Mouse (Mus musculus): Measurements from ENCODE around the gene Ptprn2. TPM values are rescaled to one million over a fixed set of nuclear protein-coding genes. Genes with fewer than 3 reads are reported as not detected.

Ptprn2 gene
- polyA plus RNA-seq, 1 experiment from 2014 or later = 2.9 TPM

DNA sequence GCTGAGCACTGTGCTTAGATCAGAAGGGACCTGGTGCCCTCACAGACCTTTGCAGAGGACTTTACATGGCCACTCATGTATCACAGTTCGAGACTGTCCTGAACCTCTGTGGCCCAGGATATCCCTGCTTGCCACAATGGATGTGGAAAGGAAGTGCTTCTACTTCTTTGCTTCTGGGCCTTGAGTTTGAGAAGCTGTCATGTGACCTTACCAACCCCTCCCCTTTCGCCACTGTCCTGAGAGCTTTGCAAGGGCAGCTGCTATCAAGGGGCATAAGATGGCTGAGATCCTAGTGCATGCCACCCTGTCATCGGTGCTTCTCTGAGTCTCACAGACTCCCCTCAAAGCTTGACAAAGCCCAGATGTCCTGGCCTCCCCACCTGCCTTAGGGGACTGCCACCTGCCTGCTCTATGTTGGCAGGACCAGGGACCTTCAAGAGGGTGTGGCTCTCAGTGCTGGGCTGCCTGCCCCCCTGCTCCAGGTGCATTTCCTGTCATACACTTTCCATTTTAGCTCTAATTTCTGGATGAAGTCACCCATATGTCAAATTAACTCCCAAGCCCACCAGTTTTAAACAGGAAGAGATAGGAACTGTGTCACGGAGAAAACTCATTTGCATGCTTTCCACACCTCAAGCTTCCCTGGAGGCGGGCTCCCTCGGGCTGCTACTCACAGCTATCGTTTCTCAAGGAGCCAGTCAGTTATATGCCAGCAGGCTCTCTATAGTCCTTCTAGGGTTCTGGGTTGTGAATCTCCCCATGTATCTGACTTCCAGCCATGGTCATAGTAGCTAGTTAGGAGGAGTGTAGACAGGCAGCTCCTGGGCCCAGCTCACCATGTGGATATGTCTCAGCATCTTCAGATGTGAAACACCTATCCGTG is 112.8 kb downstream of the Ptprn2 start:
- Histone ChIP-seq H3K27me3 (ENCODE audit: control insufficient read depth, insufficient read depth, low read length) (no peaks in the 10 kb centered on the region), H3K4me2 (ENCODE audit: low read depth) (no peak overlapping the region), H3K9ac (ENCODE audit: low read length) (no peak overlapping the region), H3K9me3 (ENCODE audit: control insufficient read depth, low read length) (no peaks in the 10 kb centered on the region), H3K36me3 (ENCODE audit: control insufficient read depth, insufficient read depth, low read length) (no peaks in the 10 kb centered on the region), H3K27ac (ENCODE audit: low read depth, low read length) (no peak overlapping the region), H3K4me1 (ENCODE audit: control insufficient read depth, insufficient read depth, low read length) (no peaks in the 10 kb centered on the region; the same call in 1 of the 2 replicates), H3K4me3 (ENCODE audit: low read depth, low read length) (no peak overlapping the region)
- ATAC-seq (ENCODE audit: insufficient read depth, low FRiP score, low TSS enrichment) = no peak
- WGBS = 81% methylated on average over 8 of the region's 8 CpGs
- DNase-seq (ENCODE audit: low spot score) = no peak

GRCm38 (mm10) chr12:116599537-116599936 is 114.0 kb downstream of the Ptprn2 start:
- peak; percentile 68 for DNase-seq (ENCODE audit: low spot score)
- no peak overlapping the region for H3K9ac ChIP-seq (ENCODE audit: low read length)
- peak; percentile 80 for ATAC-seq (ENCODE audit: insufficient read depth, low FRiP score, low TSS enrichment)
- no peak overlapping the region for H3K4me2 ChIP-seq (ENCODE audit: low read depth)
- 55% methylated on average over 1 of the region's 1 CpGs for WGBS
- no peaks in the 10 kb centered on the region for H3K9me3 ChIP-seq (ENCODE audit: control insufficient read depth, low read length)
- H3K27ac ChIP-seq (ENCODE audit: low read depth, low read length) = no peak overlapping the region
- no peak overlapping the region for H3K4me3 ChIP-seq (ENCODE audit: low read depth, low read length)
- no peaks in the 10 kb centered on the region for H3K36me3 ChIP-seq (ENCODE audit: control insufficient read depth, insufficient read depth, low read length)
- H3K27me3 ChIP-seq (ENCODE audit: control insufficient read depth, insufficient read depth, low read length) = no peaks in the 10 kb centered on the region
- no peaks in the 10 kb centered on the region; the same call in 1 of the 2 replicates for H3K4me1 ChIP-seq (ENCODE audit: control insufficient read depth, insufficient read depth, low read length)

DNA sequence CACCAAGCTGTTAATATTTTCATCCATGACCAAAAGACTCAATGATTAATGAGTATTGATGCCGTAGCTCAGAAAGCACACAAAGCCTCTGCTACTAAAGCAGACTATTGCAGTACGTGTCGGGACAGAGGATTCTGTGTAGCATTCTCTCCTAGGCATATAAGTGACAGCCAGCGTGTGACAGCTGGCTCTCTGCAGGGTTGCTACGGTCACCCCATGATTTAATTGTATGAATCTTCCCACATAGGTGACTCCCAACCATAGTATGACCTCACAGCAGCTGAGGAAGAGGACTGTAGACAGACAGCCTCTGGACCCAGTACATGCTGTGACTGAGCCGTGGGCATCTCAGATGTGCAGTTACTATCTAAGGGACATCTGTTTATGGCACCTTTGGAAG is 114.5 kb downstream of the Ptprn2 start:
- peak; percentile 40; the same call in 1 of the 2 replicates for ATAC-seq (ENCODE audit: insufficient read depth, low FRiP score, low TSS enrichment)
- Histone ChIP-seq H3K9ac (ENCODE audit: low read length) (no peak overlapping the region), H3K27ac (ENCODE audit: low read depth, low read length) (no peak overlapping the region), H3K27me3 (ENCODE audit: control insufficient read depth, insufficient read depth, low read length) (no peaks in the 10 kb centered on the region), H3K9me3 (ENCODE audit: control insufficient read depth, low read length) (no peaks in the 10 kb centered on the region), H3K36me3 (ENCODE audit: control insufficient read depth, insufficient read depth, low read length) (no peaks in the 10 kb centered on the region), H3K4me3 (ENCODE audit: low read depth, low read length) (no peak overlapping the region), H3K4me2 (ENCODE audit: low read depth) (no peak overlapping the region), H3K4me1 (ENCODE audit: control insufficient read depth, insufficient read depth, low read length) (no peaks in the 10 kb centered on the region; the same call in 1 of the 2 replicates)
- WGBS = 56% methylated on average over 6 of the region's 6 CpGs
- no peak for DNase-seq (ENCODE audit: low spot score)

DNA sequence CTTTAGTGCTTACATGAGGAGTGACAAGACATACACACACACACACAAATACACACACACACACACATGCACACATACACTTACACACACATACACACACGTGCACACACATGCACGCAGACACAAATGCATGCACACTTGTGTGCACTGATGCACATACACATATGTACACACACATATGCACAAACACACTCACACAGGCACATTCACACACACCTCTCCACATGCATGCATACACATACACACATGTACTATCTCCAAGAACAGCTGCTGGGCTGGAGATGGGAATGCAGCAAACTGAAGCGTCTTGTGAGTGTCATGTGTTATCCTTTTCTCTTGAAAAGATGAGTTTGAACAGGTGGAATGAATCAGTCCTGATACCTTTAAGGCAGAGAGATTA is 115.9 kb downstream of the Ptprn2 start:
- no peaks in the 10 kb centered on the region for H3K36me3 ChIP-seq (ENCODE audit: control insufficient read depth, insufficient read depth, low read length)
- H3K27me3 ChIP-seq (ENCODE audit: control insufficient read depth, insufficient read depth, low read length) = no peaks in the 10 kb centered on the region
- no peak for DNase-seq (ENCODE audit: low spot score)
- H3K4me3 ChIP-seq (ENCODE audit: low read depth, low read length) = no peak overlapping the region
- H3K9me3 ChIP-seq (ENCODE audit: control insufficient read depth, low read length) = no peaks in the 10 kb centered on the region
- H3K4me2 ChIP-seq (ENCODE audit: low read depth) = no peak overlapping the region
- no peak for ATAC-seq (ENCODE audit: insufficient read depth, low FRiP score, low TSS enrichment)
- H3K9ac ChIP-seq (ENCODE audit: low read length) = no peak overlapping the region
- H3K27ac ChIP-seq (ENCODE audit: low read depth, low read length) = no peak overlapping the region
- no peaks in the 10 kb centered on the region; the same call in 1 of the 2 replicates for H3K4me1 ChIP-seq (ENCODE audit: control insufficient read depth, insufficient read depth, low read length)
- WGBS = 94% methylated on average over 3 of the region's 3 CpGs

DNA sequence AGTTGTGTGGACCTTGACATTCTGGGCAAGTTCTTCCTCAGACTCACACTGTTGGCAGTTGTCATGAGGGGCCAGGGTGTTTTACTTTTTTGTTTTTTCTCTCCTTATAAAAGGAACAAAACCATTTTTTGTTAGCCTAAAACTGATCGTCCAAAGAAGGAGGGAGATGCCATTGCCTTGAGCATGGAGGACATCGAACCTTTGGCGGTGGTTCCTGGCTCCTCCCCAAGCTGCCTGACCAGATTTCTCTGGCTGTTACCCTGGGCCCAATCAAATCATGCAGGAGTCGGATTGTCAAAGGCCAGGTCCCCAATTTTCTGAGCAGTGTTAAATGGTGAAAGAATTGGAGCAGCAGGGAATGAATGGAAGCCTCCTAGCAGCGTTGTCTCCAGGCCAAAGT is 116.4 kb downstream of the Ptprn2 start:
- H3K4me1 ChIP-seq (ENCODE audit: control insufficient read depth, insufficient read depth, low read length) = no peaks in the 10 kb centered on the region; the same call in 1 of the 2 replicates
- H3K4me3 ChIP-seq (ENCODE audit: low read depth, low read length) = no peak overlapping the region
- DNase-seq (ENCODE audit: low spot score) (no peak), ATAC-seq (ENCODE audit: insufficient read depth, low FRiP score, low TSS enrichment) (no peak)
- H3K9ac ChIP-seq (ENCODE audit: low read length) = no peak overlapping the region
- H3K36me3 ChIP-seq (ENCODE audit: control insufficient read depth, insufficient read depth, low read length) = no peaks in the 10 kb centered on the region
- H3K27me3 ChIP-seq (ENCODE audit: control insufficient read depth, insufficient read depth, low read length) = no peaks in the 10 kb centered on the region
- no peak overlapping the region for H3K27ac ChIP-seq (ENCODE audit: low read depth, low read length)
- no peak overlapping the region for H3K4me2 ChIP-seq (ENCODE audit: low read depth)
- H3K9me3 ChIP-seq (ENCODE audit: control insufficient read depth, low read length) = no peaks in the 10 kb centered on the region
- WGBS = 78% methylated on average over 5 of the region's 5 CpGs

DNA sequence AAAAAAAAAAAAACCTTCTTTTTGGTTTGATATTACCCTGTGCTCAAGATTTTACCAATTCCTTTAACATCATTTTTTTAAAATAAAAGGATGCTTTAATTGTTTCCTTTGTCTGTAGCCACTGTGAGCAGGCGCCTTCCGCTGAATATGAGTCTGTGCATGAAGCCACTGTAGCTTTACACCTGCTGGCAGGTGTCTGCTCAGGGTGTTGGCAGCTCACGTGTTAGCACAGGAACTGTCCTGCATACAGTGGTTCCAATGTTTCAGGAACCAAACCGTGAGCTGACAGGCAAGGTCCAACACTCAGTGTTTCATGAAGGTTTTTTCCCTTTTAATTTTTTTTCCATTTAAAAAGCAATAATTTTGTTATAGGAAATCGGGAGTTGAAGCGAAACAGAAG is 123.1 kb downstream of the Ptprn2 start:
- whole genome bisulfite sequencing = 87% methylated on average over 6 of the region's 6 CpGs
- DNase-seq (ENCODE audit: low spot score) (no peak), ATAC-seq (ENCODE audit: insufficient read depth, low FRiP score, low TSS enrichment) (no peak)
- H3K4me3 ChIP-seq (ENCODE audit: low read depth, low read length) = no peak overlapping the region
- no peak overlapping the region for H3K9ac ChIP-seq (ENCODE audit: low read length)
- no peak overlapping the region for H3K27ac ChIP-seq (ENCODE audit: low read depth, low read length)
- H3K36me3 ChIP-seq (ENCODE audit: control insufficient read depth, insufficient read depth, low read length) = no peaks in the 10 kb centered on the region
- H3K9me3 ChIP-seq (ENCODE audit: control insufficient read depth, low read length) = no peaks in the 10 kb centered on the region
- no peaks in the 10 kb centered on the region for H3K27me3 ChIP-seq (ENCODE audit: control insufficient read depth, insufficient read depth, low read length)
- H3K4me1 ChIP-seq (ENCODE audit: control insufficient read depth, insufficient read depth, low read length) = no peaks in the 10 kb centered on the region
- no peak overlapping the region for H3K4me2 ChIP-seq (ENCODE audit: low read depth)

DNA sequence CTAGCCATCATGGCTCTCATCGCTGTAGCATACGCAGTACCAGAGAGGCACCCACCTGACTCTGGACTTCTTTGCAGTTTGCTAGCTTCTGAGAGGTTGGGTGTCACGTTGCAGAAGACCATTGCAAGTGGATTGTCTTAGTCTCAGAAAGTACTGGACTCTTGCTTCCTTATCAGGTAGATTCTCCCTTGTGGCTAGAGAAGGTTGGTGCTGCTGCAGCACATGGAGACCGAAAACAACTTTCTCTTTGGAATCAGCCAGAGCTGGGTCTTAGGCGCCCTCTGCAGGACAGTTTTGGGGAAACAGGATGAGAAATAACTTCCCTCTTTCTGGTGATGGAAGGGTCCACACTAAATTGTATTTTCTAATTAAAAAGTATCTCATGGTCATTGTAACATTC is 134.3 kb downstream of the Ptprn2 start:
- ATAC-seq (ENCODE audit: insufficient read depth, low FRiP score, low TSS enrichment) = 0 out of 2 replicates have a peak, but pooled peaks have one; percentile 48
- no peak overlapping the region for H3K27ac ChIP-seq (ENCODE audit: low read depth, low read length)

DNA sequence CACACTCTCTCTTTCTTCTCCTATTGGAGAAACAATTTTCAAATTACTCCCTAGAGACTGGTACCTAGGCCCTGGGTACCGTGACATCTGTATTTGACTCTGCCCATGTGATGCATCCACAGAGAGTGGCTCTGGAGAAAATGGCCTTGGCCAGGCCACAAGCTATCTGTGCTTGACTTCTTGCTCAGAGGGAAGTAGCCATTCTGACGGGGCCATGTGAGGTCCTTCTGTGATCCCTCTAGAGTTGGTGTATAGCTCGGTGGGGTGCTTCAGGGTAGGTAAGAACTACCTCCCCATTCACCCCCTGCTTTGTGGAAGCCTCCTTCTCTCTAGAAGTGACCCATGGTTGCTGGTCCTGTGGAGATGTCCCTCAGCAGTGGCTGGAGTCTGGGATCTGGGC is 134.8 kb downstream of the Ptprn2 start:
- H3K4me2 ChIP-seq (ENCODE audit: low read depth) = no peak overlapping the region
- 78% methylated on average over 3 of the region's 3 CpGs for WGBS
- 0 out of 2 replicates have a peak, but pooled peaks have one; percentile 11 for ATAC-seq (ENCODE audit: insufficient read depth, low FRiP score, low TSS enrichment)
- H3K27ac ChIP-seq (ENCODE audit: low read depth, low read length) = no peak overlapping the region
- no peak for DNase-seq (ENCODE audit: low spot score)
- H3K9ac ChIP-seq (ENCODE audit: low read length) = no peak overlapping the region
- no peak overlapping the region for H3K4me3 ChIP-seq (ENCODE audit: low read depth, low read length)
- H3K27me3 ChIP-seq (ENCODE audit: control insufficient read depth, insufficient read depth, low read length) = no peaks in the 10 kb centered on the region
- no peaks in the 10 kb centered on the region for H3K4me1 ChIP-seq (ENCODE audit: control insufficient read depth, insufficient read depth, low read length)
- no peaks in the 10 kb centered on the region for H3K36me3 ChIP-seq (ENCODE audit: control insufficient read depth, insufficient read depth, low read length)
- H3K9me3 ChIP-seq (ENCODE audit: control insufficient read depth, low read length) = no peaks in the 10 kb centered on the region

More for the DNA sequence above, 134.3 kb downstream of the Ptprn2 start:
- H3K9ac ChIP-seq (ENCODE audit: low read length) = no peak overlapping the region
- no peaks in the 10 kb centered on the region for H3K9me3 ChIP-seq (ENCODE audit: control insufficient read depth, low read length)
- H3K36me3 ChIP-seq (ENCODE audit: control insufficient read depth, insufficient read depth, low read length) = no peaks in the 10 kb centered on the region
- H3K4me2 ChIP-seq (ENCODE audit: low read depth) = no peak overlapping the region
- no peaks in the 10 kb centered on the region for H3K4me1 ChIP-seq (ENCODE audit: control insufficient read depth, insufficient read depth, low read length)
- H3K27me3 ChIP-seq (ENCODE audit: control insufficient read depth, insufficient read depth, low read length) = no peaks in the 10 kb centered on the region
- 44% methylated on average over 5 of the region's 5 CpGs for WGBS
- DNase-seq (ENCODE audit: low spot score) = peak; percentile 70
- no peak overlapping the region for H3K4me3 ChIP-seq (ENCODE audit: low read depth, low read length)
